Mouse (Mus musculus) heart, postnatal 36 days (tissue): ENCODE data around the gene Steap3. TPM values are rescaled to one million over a fixed set of nuclear protein-coding genes. Genes with fewer than 3 reads are reported as not detected.
A peak's percentile ranks its signal among the peaks of the same experiment; 100 is the strongest.

ENCODE experiments used
- DNase-seq, 2 experiments: peaks; one replicate each; pipeline ENCODE4 v3.0.0; 2021 to 2022
- intact Hi-C: fragments of 180-260 bp; cut with DNase I; formaldehyde crosslinking; loops from one replicate; pipeline ENCODE4 v1.15.1; 2025
- total RNA-seq, 2 experiments: library from RNA; stranded (reverse); gene quantifications; 2 replicates each; pipeline ENCODE4 v1.2.3; 2021

The Steap3 gene
- total RNA-seq, 2 experiments from 2014 or later, result 26.4 to 27.9 TPM

GRCm38 (mm10) chr1:120204834-120205233 is 67.7 kb downstream of the Steap3 start:
- intact Hi-C loops, result no loop called here
- no peak for DNase-seq

- intact Hi-C loops, result no loop called here
- DNase-seq, result no peak
Measured at GRCm38 (mm10) chr1:120203836-120204235, 68.7 kb downstream of the Steap3 start.

GRCm38 (mm10) chr1:120202542-120202941 is 70.0 kb downstream of the Steap3 start:
- intact Hi-C loops, result no loop called here
- no peak for DNase-seq

GRCm38 (mm10) chr1:120198942-120199341 is 73.6 kb downstream of the Steap3 start:
- DNase-seq, result no peak
- intact Hi-C loops, result loop anchor here (5.0 kb wide), 3 partner anchors 93 to 268 kb away; no protein-coding TSS in a partner anchor

- DNase-seq, result no peak
- intact Hi-C loops, result loop anchor here (5.0 kb wide), 3 partner anchors 94 to 269 kb away; no protein-coding TSS in a partner anchor
Measured at GRCm38 (mm10) chr1:120198151-120198550, 74.4 kb downstream of the Steap3 start.

- peak; percentile 68 to 76 for DNase-seq
- intact Hi-C loops, result loop anchor here (1.0 to 5.0 kb wide), 4 partner anchors 95 to 352 kb away; no protein-coding TSS in a partner anchor
Measured at GRCm38 (mm10) chr1:120197189-120197588, 75.3 kb downstream of the Steap3 start.

- intact Hi-C loops, result loop anchor here (1.0 to 5.0 kb wide), 4 partner anchors 96 to 353 kb away; no protein-coding TSS in a partner anchor
- no peak for DNase-seq
Measured at GRCm38 (mm10) chr1:120196724-120197123, 75.8 kb downstream of the Steap3 start.

- intact Hi-C loops, result loop anchor here (5.0 kb wide), 3 partner anchors 96 to 271 kb away; no protein-coding TSS in a partner anchor
- no peak for DNase-seq
Measured at GRCm38 (mm10) chr1:120195947-120196346, 76.6 kb downstream of the Steap3 start.

GRCm38 (mm10) chr1:120193586-120193985 is 78.9 kb downstream of the Steap3 start:
- DNase-seq, result no peak
- intact Hi-C loops, result no loop called here

- intact Hi-C loops, result no loop called here
- no peak for DNase-seq
Measured at GRCm38 (mm10) chr1:120192321-120192720, 80.2 kb downstream of the Steap3 start.

GRCm38 (mm10) chr1:120190946-120191345 is 81.6 kb downstream of the Steap3 start:
- intact Hi-C loops, result no loop called here
- DNase-seq, result no peak

GRCm38 (mm10) chr1:120190300-120190699 is 82.2 kb downstream of the Steap3 start:
- intact Hi-C loops, result no loop called here
- no peak for DNase-seq

GRCm38 (mm10) chr1:120189206-120189605 is 83.3 kb downstream of the Steap3 start:
- intact Hi-C loops, result no loop called here
- no peak for DNase-seq

- intact Hi-C loops, result no loop called here
- no peak for DNase-seq
Measured at GRCm38 (mm10) chr1:120187059-120187458, 85.4 kb downstream of the Steap3 start.

GRCm38 (mm10) chr1:120186655-120187054 is 85.8 kb downstream of the Steap3 start:
- intact Hi-C loops, result no loop called here
- no peak for DNase-seq

GRCm38 (mm10) chr1:120186204-120186603 is 86.3 kb downstream of the Steap3 start:
- intact Hi-C loops, result no loop called here

GRCm38 (mm10) chr1:120177141-120177540 is 95.4 kb downstream of the Steap3 start:
- DNase-seq, result no peak
- intact Hi-C loops, result no loop called here

More at GRCm38 (mm10) chr1:120186204-120186603, 86.3 kb downstream of the Steap3 start:
- DNase-seq, result no peak

- intact Hi-C loops, result no loop called here
- no peak for DNase-seq
Measured at GRCm38 (mm10) chr1:120176313-120176712, 96.2 kb downstream of the Steap3 start.

- intact Hi-C loops, result loop anchor here (5.0 kb wide), 1 partner anchor 292 kb away; no protein-coding TSS in a partner anchor
- DNase-seq, result no peak
Measured at GRCm38 (mm10) chr1:120174991-120175390, 97.5 kb downstream of the Steap3 start.

- intact Hi-C loops, result loop anchor here (1.0 to 5.0 kb wide), 2 partner anchors 295 to 378 kb away; no protein-coding TSS in a partner anchor
- DNase-seq, result peak in 1 of 2 experiments; percentile 14
Measured at GRCm38 (mm10) chr1:120171819-120172521, 100.5 kb downstream of the Steap3 start.

GRCm38 (mm10) chr1:120170307-120170706 is 102.2 kb downstream of the Steap3 start:
- intact Hi-C loops, result loop anchor here (5.0 kb wide), 1 partner anchor 297 kb away; no protein-coding TSS in a partner anchor
- DNase-seq, result no peak

GRCm38 (mm10) chr1:120168674-120169073 is 103.8 kb downstream of the Steap3 start:
- intact Hi-C loops, result no loop called here
- no peak for DNase-seq
